Mouse (Mus musculus): ENCODE measurements around the gene Phc1. TPM values are rescaled to one million over a fixed set of nuclear protein-coding genes. Genes with fewer than 3 reads are reported as not detected.

Gene Phc1
- polyA plus RNA-seq, 3 experiments from 2014 or later, result 6.3 to 7.6 (median 6.7) TPM

DNA sequence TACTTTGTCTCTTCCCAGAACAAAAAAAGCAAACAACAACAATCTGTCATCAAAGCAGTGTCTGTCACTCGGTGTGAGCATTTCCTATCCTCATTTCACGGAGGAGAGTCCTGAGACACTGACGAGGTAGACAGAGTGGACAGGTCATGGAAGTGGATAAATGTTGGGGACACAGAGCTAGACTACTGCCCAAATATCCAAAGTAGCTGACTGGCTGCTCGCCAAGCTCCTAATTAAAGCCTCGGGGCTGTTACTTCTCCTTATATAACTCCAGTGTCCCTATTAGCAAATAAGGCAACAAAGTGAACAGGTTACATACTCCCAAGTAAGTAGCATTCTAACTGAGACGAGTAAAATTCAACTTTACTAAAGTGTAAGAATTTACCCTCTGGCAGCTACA, 2.8 kb downstream of the Phc1 start:
- no peak for ATAC-seq

DNA sequence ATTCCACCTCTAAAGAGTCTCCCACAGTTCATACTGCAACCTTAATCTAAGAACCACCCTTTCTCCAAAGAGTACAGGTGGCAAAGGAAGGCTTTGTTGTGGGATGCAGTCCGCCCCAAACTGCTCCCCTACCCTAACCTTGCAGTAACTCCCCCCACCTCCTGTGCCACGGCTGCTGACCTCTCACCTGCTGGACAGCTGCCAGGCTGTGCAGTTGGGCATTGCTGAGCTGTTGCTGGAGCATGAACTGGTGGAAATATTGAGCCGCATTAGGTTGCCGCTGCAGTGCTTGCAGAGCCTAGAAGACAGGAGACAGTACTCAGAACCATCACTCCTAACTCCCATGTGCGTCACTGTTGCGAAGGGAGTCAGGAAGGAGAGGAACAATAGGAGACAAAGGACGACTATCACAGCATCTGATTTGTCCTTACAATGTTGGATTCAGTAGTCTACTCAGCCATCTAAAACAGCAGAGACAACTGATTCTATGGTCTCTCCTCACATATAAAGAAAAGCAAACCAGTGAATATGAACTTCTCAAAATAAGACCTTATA, 5.5 kb downstream of the Phc1 start:
- no peak for ATAC-seq

DNA sequence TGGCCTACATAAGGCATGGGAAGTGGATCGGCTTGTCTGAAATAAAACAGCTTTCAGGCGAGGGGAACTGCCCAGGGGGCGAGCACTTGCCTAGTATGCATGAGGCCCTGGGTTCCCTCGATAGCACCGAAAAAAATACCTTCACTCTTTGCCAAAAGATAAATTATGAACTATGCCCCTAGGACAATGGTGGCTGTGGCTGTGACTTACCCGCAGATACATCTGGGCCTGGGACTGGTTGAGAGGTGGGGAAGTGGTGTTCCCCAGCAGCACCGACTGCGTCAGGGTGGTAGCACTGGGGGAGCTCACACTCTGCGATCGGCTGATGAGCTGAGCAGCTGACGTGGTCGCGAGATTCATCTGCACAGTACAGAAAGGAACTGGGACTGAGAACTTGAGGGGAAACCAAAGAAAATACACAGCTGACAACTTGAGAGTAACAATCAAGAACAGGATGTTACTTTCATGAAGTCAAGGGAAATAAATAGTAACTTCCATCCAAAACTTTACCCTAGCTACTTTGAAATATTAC, 7.2 kb downstream of the Phc1 start:
- no peak for ATAC-seq

DNA sequence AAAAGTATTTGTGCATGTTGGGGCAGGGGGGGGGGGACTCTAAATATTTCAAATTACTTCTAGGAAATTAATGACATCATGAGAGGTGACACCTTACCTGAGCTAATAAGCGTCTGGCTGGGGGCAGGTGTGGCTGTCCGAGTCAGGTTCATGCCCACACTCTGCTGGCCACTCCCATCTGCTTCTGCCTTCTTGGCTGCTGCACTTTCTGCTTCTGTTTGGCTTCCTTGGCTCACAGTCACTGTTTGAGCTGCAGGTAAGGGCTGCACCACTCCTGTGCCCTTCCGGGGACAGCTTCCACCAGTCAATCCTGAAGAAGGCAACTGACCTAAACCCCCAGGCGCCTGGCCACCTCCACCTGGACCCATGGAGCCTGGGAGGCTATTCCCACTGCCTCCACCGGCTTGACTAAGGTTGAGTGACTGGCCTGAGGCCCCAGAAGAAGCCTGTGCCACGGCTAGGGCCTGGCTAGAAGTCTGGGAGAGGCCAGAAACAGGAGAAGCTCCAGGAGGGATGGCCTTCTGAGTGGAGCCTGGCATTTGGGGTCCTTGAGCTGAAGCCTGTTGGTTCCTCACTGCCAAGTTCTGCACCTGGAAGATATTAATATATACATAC, 14.9 kb downstream of the Phc1 start:
- ATAC-seq, result no peak

DNA sequence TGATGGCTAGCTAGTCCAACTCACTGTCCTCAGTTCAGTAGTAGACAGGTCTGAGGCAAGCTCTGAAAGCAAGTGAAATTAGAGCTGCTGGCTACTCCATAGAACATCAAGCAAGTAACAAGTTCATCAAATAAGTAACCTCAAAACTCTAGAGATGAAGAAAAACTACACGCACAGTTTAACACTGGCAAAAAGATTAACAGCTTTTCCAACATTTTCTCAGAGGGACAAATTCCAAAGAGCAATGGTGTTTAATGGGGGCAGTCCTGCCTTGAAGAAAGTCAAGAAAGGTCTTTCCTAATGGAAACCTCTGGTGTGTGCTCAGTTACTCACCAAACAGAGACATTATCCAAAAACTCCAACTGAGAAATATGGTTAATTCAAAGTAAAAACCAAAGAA, 21.6 kb downstream of the Phc1 start:
- no peak for ATAC-seq

DNA sequence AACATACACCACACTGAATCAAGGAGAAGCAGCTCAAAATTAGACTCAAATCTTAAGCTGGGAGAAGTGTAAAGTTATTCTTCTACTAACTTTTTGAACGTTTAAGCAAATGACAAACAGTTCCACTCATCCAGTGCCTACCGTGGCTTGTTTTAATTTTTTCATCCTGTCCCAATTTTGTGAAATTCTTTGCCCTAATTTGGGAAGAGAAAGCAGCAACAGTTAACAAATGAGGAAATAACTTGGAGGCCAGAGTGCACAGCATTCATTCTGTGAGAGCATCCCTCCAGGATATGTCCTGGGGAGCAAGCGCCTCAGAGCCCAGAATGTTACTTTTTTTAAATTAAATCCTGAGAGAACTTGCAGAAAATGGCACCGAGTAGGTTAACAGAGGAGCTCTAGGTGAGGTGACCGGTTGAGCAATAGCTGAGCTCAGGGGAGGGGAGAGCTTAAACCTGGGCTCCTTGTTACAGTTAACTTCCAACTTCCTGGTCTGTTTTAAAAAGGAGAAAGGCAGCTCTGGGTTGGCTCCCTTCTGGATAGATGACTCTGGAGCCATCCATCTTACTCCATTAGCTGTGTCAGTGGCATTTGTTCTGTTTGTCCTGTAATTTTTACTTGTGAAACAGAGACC, 30.1 kb downstream of the Phc1 start:
- ATAC-seq, result no peak

DNA sequence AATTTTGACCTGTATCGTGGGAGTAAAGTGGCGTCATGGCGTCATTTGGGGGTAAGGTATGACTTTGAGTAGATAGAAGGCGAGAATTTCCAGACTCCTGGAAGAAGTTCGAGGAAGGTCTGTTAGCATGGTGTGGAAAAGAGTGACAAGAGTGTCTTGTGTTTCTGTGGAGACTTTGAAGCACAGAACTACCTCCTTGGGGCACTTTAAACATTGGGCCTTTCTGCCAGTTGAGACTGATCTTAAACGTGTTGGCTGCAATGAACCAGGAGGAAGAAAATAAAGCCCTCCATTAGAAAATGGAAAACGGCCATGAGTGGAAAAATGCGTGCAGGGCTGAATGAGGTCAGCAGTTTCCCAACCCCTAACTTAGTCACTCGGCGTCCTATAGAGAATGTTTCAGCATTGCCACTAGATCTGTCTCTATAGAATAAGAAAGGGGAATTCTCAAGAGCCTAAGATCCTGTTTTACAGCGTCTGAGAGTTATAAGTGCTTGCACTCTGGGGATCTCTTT, 30.9 kb downstream of the Phc1 start:
- no peak for ATAC-seq

DNA sequence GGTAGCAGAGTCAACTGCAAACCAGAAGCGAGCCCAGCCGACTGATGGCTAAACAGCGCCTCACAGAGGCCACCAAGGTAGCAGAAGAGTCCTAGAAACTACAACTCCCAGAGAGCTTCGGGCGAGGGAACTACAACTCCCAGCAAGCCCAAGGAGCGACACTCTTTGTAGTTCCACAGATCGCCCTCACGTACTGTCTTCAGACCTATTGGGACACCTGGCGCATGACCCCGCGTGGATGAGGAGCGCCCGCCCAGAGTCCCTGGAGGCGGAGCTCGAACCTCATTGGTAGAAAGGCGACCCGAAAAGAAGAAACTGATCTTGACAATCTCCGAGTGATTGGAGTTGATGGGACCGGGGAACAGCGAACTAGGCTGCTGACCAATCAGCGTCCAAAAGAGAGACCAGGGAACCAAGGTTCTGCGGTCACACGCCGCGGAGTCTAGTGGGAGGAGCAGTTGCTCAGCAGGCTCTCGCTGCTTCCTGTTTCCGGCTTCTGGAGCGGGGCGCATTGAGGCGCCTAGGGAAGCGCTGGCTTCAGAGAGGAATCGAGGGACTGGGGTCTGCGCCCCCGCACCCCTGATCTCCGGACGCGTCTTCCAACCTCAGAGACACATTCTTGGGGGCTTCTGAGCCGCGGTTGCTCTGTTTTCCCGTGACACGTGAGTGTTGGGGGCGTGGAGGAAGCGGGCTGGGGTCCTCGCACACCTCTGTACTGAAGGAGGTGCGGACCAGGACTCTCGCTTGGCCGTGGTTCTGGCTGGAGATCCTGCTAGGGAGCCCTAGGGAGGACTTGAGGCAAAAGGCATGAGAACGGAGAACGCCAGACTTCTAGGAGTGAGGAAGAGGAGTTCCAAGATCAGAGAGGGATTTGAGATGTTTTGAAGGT, 31.6 kb downstream of the Phc1 start, which contains the start of gene M6pr:
Gene M6pr (plus strand): TSS at position 216 of the 889 bp plus-strand sequence.
- ATAC-seq, result peak; percentile 94

DNA sequence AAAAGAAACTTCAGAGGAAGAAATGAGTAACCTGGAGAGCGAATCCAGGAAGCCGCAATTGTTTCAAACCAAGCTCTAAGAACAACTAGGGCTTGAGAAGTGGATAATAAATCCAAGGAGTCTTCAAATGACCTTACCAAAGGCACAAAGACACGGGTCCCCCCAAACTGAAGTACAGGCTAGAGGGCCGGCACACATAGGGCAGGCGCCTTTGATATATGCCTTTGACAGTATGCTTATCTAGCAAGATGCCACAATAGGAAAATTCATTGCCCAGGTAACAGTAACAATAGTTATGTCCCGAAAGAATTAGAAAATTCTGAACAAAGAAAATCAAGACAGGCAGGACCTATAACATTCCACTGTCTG, 32.2 kb downstream of the Phc1 start:
- no peak for ATAC-seq

DNA sequence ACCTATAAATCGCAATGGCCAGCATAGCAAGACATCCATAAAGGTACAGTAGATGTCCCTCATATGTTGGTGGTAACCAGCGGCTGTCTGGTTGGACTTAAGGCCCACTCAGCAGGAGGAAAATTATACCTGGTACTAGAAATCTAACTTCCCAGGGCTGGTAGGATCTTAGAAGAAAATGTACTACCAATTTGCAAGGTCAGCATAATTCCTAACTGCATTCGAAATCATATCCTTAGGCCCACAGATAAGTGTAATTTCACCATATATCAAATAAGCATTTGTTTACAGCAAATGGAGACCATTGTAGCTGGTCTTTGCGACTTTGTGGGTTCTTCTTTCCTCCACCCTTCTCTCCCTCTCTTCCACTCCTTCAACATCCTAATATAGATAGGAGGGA, 33.7 kb downstream of the Phc1 start:
- ATAC-seq, result no peak

DNA sequence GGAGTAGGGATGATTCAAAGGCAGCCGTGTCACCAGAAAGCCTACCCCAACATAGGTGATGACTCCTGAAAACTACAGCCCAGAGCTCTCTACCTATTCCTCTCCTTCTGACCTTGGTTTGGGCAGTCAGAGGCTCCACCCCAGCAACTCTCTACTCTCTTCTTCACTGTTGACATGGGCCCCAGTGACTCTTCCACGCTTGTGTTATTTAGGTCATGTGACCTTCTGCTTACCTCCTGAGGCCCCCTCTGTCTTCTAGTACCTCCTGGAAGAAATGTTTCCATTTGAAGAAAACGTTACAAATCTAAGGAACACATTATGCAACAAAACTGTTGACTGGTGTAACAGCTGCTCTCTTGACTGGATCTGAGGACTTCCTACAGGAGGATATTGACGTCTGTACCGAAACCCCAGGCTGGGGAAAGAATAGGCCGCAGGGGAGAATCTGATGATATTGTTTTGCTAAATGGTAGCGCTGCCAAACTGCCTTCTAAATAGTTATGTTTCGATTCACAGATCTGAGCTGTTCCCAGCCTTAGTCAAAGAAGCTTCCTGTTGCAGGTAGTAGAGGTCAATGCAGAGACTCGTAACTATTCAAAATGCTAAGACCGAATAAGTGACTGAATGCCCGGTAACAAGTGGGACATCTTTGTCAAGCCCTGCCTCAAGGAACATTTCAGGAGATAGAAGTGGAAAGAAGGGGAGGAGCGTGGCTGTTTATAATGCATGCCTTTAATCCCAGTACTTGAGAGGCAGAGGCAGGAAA, 35.4 kb downstream of the Phc1 start:
- ATAC-seq, result no peak

DNA sequence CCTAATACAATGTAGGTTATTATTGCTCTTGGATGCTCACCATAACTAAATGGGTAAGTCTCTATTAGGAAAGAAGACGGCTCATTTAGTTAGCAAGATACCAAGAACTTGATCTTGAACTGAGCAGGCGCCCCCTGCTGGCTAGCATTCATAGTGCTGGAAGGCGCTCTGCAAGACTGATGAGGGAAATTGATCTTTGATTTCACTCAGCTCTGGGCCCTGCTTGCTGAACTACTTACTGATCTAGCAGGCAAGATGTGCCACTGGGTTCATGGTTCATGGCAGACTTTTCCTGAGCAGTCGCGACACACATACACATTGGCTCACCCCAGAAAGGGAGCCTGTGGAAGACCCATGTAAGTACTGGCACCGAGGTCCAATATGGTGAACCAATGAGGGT, 36.0 kb downstream of the Phc1 start:
- ATAC-seq, result no peak

DNA sequence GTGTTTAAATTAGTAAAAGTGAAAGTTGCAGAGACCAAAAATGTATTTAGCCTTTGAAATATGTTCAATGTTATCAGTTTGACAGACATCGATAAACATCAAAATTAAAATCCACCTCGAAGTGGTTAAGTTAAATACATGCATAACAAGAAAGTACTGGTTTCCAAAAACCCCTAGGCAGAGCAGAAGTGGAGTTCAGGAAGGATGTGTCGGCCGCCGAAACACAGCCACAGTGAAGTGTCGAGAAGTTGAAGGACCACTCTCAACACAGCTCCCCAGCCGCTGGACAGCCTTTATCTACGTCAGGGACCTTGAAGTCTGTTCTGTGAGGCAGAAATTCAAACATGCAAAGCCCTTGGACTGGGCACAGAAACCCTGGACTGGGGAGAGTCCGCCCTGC, 36.8 kb downstream of the Phc1 start:
- ATAC-seq, result no peak

DNA sequence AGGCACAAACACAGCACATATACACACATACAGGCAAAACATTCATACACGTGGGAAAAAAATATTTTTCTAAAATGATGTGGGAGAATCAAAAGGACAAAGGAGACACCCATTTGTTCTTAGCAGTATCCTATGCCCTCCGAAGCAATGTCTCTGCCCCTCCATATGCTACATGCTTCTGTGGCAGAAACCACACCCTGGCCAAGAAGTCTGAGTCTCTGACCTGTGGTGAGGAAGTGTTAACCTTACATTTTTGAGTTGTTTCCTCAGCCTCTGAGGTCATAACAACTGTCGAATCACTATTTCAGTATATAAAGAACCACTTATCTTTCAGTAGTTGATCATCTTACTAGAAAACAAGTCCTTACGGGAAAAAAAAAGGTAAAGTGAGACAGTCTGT, 37.7 kb downstream of the Phc1 start:
- no peak for ATAC-seq

DNA sequence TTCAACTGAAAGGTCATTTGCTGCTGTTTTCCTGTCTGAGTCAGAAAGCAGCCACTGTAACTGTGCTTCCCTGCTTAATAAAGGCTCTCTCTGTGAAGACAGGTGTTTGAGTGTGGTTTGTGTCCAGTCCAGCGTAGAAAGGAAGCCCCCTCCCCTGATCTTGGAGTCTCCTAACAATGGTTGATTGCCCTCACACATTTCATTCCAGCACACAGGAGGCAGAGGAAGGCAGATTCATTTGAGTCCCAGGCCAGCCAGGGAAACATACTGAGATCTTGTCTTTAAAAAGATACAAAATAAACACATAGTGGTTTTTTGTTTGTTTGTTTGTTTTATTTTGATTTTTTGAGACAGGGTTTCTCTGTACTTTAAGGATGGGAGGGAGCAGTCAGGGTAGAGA, 38.2 kb downstream of the Phc1 start:
- ATAC-seq, result no peak

DNA sequence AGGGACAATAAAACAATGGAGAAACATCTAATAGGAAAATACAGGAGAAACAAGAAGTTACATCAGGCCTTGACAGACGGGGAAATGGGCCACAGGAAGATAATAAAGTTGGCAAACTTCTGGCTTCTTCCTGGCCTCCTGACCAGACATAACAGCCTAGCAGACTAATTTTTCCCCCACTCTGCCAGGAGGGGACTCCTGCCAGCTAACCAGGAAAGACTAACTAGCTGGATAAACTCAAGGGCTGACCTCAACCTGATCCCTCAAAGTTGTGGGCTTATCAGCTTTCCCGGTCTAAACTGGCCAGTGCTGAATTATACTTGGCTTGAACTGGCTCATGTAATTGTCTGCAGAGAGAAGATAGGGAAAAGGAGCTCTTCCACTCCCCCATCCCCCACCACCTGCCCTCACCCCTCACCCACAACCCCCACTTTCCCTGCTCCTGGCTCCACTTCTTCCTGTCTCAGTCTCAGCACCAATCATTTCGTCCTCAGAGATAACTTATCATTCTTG, 40.7 kb downstream of the Phc1 start:
- ATAC-seq, result no peak

DNA sequence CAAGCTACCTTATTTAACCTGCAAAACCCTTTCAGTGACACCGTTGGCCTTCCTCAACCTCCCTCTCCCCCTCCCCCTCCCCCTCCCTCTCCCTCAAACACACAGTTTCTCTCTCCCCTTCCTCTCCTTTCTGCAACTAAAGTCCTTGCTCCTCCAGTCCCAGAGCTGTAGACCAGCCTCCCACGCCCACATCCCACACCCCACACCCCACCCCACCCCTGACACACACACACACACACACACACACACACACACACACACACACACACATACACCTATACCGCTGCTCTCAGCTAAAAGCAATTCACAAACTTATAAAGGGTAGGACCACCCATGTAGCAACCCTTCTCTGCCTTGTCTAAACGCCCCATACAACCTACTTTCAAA, 42.1 kb downstream of the Phc1 start:
- ATAC-seq, result no peak

DNA sequence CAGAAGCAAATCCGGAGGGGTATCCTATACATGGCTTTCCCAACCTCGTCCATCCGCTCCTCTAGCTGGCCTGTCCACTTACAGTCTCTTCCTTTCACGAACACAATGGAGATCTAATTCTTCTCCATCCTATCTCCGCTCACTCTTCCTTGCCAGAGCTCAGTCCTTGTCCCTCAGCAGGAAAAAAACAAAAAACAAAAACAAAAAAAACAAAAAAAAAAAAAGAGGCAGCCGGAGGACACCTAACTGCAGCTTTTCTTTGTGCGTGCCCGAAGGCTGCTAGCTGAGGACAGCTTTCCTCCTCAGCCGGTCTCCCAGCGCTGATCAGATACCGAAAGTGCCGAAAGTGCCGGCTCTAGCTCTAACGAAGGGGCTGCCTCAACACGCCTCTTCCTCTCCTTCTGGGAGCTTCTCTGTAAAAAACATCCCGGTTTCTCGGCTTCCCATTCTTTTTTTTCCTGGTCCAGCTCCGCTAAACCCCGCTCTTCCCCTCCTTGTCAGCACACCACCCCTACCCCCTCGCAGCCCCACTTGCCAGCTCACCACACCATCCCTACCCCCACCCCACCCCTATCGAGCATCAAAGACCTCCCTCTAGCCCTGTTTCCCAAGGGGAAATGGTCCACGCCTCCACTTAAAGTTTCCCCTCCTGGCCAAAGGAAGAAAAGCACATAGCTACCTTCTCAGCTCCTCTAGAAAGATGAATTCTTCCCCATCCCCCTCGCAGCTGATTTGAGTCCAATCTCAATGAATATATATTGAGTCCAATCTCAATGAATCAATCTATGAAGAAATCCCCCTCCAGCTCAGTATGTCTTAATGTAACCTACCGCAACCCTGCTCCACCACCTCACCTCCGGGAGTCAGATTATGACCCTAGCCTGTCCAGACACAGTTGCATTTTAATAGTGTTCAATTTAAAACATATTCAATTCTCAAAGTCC, 42.8 kb downstream of the Phc1 start:
- peak; percentile 32 for ATAC-seq

DNA sequence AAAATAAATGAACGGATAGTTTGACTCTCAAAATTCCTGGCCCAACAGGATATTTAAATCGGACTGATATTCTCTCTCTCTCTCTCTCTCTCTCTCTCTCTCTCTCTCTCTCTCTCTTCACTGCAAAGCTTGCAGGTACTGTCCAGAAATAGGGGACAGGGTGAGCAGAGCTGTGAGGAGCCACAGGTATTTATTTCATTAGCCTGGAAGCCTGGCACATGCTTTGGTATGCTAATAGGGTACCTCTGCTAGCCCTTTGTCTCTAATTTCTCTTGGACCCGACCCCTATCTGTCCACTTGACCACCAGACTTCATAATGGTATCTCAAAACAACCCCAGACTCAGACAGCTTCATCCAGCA, 43.5 kb downstream of the Phc1 start:
- ATAC-seq, result no peak

DNA sequence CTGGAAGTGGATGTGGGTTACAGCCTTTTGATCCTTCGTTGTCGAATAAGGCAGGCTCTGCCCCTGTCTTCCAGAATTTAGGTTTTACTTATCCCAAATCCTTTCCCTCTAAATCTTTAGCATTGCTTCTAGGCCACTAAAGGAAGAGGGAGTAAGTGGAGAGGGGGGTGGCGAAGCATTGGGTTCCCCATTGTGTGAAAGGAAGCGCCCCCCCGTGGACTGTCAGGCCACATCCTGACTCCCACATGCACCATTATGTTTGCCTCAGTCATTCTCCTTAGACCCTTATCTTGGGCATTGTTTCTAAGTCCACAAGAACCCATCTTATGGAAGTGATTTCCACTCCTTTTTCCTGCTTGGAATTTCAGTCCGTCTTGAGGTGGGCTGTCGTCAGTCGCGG, 45.1 kb downstream of the Phc1 start:
- ATAC-seq, result peak; percentile 16

DNA sequence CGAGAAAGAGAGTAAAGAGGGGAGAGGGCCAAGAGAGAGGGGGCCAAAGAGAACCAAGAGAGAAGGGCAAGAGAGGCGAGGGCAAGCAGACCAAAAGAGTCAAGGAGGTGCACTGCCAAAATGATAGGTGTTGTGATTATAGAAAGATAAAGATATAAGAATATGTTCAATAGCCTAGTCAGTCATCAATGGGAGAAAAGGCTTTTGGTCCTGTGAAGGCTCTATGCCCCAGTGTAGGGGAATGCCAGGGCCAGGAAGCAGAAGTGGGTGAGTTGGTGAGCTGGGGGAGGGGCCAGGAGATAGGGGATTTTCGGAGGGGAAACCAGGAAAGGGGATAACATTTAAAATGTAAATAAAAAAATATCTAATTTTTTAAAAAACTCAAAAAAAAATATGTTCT, 46.1 kb downstream of the Phc1 start:
- no peak for ATAC-seq

Measured in inflammation-experienced regulatory T-cells, adult 6 months (primary cell).